Mouse (Mus musculus): ENCODE data around the gene Dcaf10. TPM values are rescaled to one million over a fixed set of nuclear protein-coding genes. Genes with fewer than 3 reads are reported as not detected.

Dcaf10 gene
- polyA plus RNA-seq, 1 experiment = 8.1 TPM

GRCm38 (mm10) chr4:45418229-45418950, 76.5 kb downstream of the Dcaf10 start:
- DNase-seq (ENCODE audit: extremely low spot score in 1 of 2, low spot score in 1 of 2) = peak; percentile 18 to 79

GRCm38 (mm10) chr4:45419051-45419450, 77.2 kb downstream of the Dcaf10 start:
- no peak for DNase-seq (ENCODE audit: extremely low spot score in 1 of 2, low spot score in 1 of 2)

- no peak for DNase-seq (ENCODE audit: extremely low spot score in 1 of 2, low spot score in 1 of 2)
Observed at GRCm38 (mm10) chr4:45420733-45421132, 78.8 kb downstream of the Dcaf10 start.

GRCm38 (mm10) chr4:45421519-45422260, 79.8 kb downstream of the Dcaf10 start:
- no peak for DNase-seq (ENCODE audit: extremely low spot score in 1 of 2, low spot score in 1 of 2)

DNA sequence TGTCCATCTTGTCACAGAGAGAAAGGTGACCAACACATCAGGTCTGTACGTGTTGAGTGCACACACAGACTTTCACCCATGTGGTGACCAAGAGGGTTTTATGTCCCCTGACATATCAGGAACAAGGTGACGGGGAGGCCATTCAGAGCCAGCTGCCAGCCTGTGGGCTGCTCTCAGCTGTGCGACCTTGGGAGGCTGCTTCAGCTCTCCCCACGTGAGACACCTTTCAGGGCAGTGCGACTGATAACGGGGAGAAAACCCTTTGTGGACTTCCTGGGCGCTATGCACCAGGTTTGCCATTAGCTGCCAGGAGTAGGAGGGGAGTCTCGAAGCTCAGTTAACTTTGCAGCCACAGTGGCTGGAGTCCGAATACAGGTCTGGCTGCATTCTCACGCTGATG, 80.7 kb downstream of the Dcaf10 start:
- no peak for DNase-seq (ENCODE audit: extremely low spot score in 1 of 2, low spot score in 1 of 2)

DNA sequence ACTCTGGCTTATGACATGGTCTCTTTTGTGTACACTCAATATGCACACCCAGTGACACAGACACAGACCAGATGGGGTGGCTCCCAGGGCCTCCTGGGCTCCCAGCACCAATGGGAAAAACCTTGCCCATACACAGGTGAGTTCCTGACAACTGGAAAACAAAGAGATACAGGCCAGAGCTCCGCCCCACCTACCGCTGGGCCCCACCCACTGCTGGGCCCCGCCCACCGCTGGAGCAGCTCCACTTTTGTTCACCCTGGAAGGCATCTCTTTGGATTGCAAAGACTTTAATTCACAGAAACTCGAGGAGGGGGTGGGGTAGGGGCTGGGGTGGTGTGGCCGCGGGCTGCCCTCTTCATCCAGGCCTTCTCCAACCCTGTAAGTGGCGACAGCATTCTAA, 81.5 kb downstream of the Dcaf10 start:
- DNase-seq (ENCODE audit: extremely low spot score in 1 of 2, low spot score in 1 of 2) = no peak

GRCm38 (mm10) chr4:45426724-45427457, 85.0 kb downstream of the Dcaf10 start:
- peak in 1 of 2 experiments; percentile 40 for DNase-seq (ENCODE audit: extremely low spot score in 1 of 2, low spot score in 1 of 2)

Other genes starting within 250 kb of the Dcaf10 start
- gene Tomm5, start 234.0 kb upstream of the Dcaf10 start, polyA plus RNA-seq (2012; rRNA removed) = 114 and 137 TPM in 2 replicates
- 6.8 and 7.3 TPM in 2 replicates for gene Frmpd1, start 157.2 kb upstream of the Dcaf10 start, polyA plus RNA-seq (2012; rRNA removed)
- gene Trmt10b, start 45.0 kb upstream of the Dcaf10 start, polyA plus RNA-seq (2012; rRNA removed) = 13.4 and 13.8 TPM in 2 replicates
- 20.4 and 20.9 TPM in 2 replicates for gene Exosc3, start 631 bp downstream of the Dcaf10 start, polyA plus RNA-seq (2012; rRNA removed)
- 89.2 and 91.7 TPM in 2 replicates for gene Slc25a51, start 66.7 kb downstream of the Dcaf10 start, polyA plus RNA-seq (2012; rRNA removed)
- gene Shb, start 190.4 kb downstream of the Dcaf10 start, polyA plus RNA-seq (2012; rRNA removed) = 16.0 and 20.0 TPM in 2 replicates

All from frontal cortex, adult 2 months (tissue).